Comparison of ENCODE assay signal across 7 mouse cellular contexts in genomic region chr10:79695231-79696128, GRCm38 (mm10). TPM values are rescaled to one million over a fixed set of nuclear protein-coding genes. Genes with fewer than 3 reads are reported as not detected.
DNase-seq lines count a peak whose midpoint lies in the region; ATAC-seq and TF ChIP-seq lines count a peak whose summit lies in the region.

No protein-coding gene starts in this region.

- no peak for TF ChIP-seq EP300 in MEL (IDR thresholded peaks at IDR 0.05; ENCODE audit: low read depth in 1 of 2, low read length in 2 of 2)

- no peak overlapping the region for H3K4me3 ChIP-seq in MEL (ENCODE audit: control insufficient read depth in 1 of 2, insufficient read depth in 1 of 2, low read depth in 2 of 2, low read length in 2 of 2)
- no peak overlapping the region for H3K4me3 ChIP-seq in embryonic fibroblast, embryonic 13.5 days (ENCODE audit: insufficient read depth, low read length)
- H3K4me3 ChIP-seq in heart, embryonic 16.5 days (ENCODE audit: low read length): no peak overlapping the region
- peak overlapping the region; percentile 40 for H3K4me3 ChIP-seq in small intestine, adult 2 months (ENCODE audit: low read depth, low read length)

- peak; percentile 94 to 95 (median 94) for TF ChIP-seq CTCF in MEL (IDR thresholded peaks at IDR 0.05 in 2 of 3, conservative IDR thresholded peaks at IDR 0.05 in 1 of 3; ENCODE audit: control insufficient read depth in 1 of 3, insufficient read depth in 1 of 3, low read depth in 2 of 3, low read length in 3 of 3, poor library complexity in 1 of 3, severe bottlenecking in 1 of 3)
- peak; percentile 93 for TF ChIP-seq CTCF in embryonic fibroblast, embryonic 13.5 days (IDR thresholded peaks at IDR 0.05; ENCODE audit: borderline replicate concordance, insufficient read depth, low read length)
- peak; percentile 87; the same call in 1 of the 2 replicates for TF ChIP-seq CTCF in small intestine, adult 2 months (IDR thresholded peaks at IDR 0.05; ENCODE audit: extremely low read depth, insufficient read length, insufficient replicate concordance, low read depth, low read length)

- no peaks in the 10 kb centered on the region for H3K36me3 ChIP-seq in MEL (ENCODE audit: control insufficient read depth in 1 of 2, insufficient read depth in 2 of 2, low read length in 2 of 2)
- H3K36me3 ChIP-seq in heart, embryonic 16.5 days (ENCODE audit: control insufficient read depth, insufficient read depth): no peaks in the 10 kb centered on the region
- no peaks in the 10 kb centered on the region for H3K36me3 ChIP-seq in small intestine, adult 2 months (ENCODE audit: control insufficient read depth, insufficient read depth, low read length)

- peak; percentile 56; the same call in 1 of the 2 replicates for ATAC-seq in heart, embryonic 16.5 days (replicated peaks; ENCODE audit: extremely low read depth, insufficient read depth, low FRiP score)

- no peak overlapping the region for H3K4me2 ChIP-seq in heart, embryonic 16.5 days (ENCODE audit: low read depth, low read length)

- H3K4me1 ChIP-seq in MEL (ENCODE audit: control insufficient read depth in 1 of 2, insufficient read depth in 2 of 2, low read length in 2 of 2): no peaks in the 10 kb centered on the region
- H3K4me1 ChIP-seq in embryonic fibroblast, embryonic 13.5 days (ENCODE audit: control insufficient read depth, insufficient read depth, low read length): peaks cover 10% of the 10 kb centered on the region; the same call in 1 of the 2 replicates
- peaks cover 24% of the 10 kb centered on the region for H3K4me1 ChIP-seq in heart, embryonic 16.5 days (ENCODE audit: control insufficient read depth, insufficient read depth, low read length)
- peaks cover 31% of the 10 kb centered on the region for H3K4me1 ChIP-seq in small intestine, adult 2 months (ENCODE audit: control insufficient read depth, insufficient read depth, insufficient read length, low read length)

- TF ChIP-seq RAD21 in MEL (IDR thresholded peaks at IDR 0.05; ENCODE audit: low read depth, low read length): peak; percentile 81

- DNase-seq in MEL (ENCODE audit: low read depth, low spot score): peak; percentile 88
- peak; percentile 82 to 91 for DNase-seq in adrenal gland, postnatal 36 days
- peak; percentile 82 to 89 for DNase-seq in kidney, postnatal 25 days
- peak; percentile 85 for DNase-seq in lung, postnatal 25 days (ENCODE audit: low spot score)

- 50% methylated on average over 13 of the region's 13 CpGs for whole genome bisulfite sequencing in heart, embryonic 16.5 days
- WGBS in small intestine, adult 2 months: 15% methylated on average over 13 of the region's 13 CpGs

- TF ChIP-seq POLR2A in MEL (IDR thresholded peaks at IDR 0.05; ENCODE audit: control insufficient read depth in 1 of 2, insufficient read depth in 1 of 2, low read depth in 1 of 2, low read length in 2 of 2, poor library complexity in 1 of 2): no peak
- no peak for TF ChIP-seq POLR2A in embryonic fibroblast, embryonic 13.5 days (IDR thresholded peaks at IDR 0.05; ENCODE audit: low read depth, low read length)
- TF ChIP-seq POLR2A in small intestine, adult 2 months (IDR thresholded peaks at IDR 0.05; ENCODE audit: low read depth, low read length): no peak

- no peaks in the 10 kb centered on the region for H3K79me2 ChIP-seq in MEL (ENCODE audit: control insufficient read depth, insufficient read depth, low read length, poor library complexity)

- H3K27me3 ChIP-seq in MEL (ENCODE audit: control insufficient read depth in 1 of 2, insufficient read depth in 2 of 2, low read length in 2 of 2): no peaks in the 10 kb centered on the region
- no peaks in the 10 kb centered on the region for H3K27me3 ChIP-seq in heart, embryonic 16.5 days (ENCODE audit: control insufficient read depth, insufficient read depth, low read length)
- no peaks in the 10 kb centered on the region for H3K27me3 ChIP-seq in small intestine, adult 2 months (ENCODE audit: control insufficient read depth, insufficient read depth, low read length)

- no peaks in the 10 kb centered on the region for H3K9me3 ChIP-seq in MEL (replicated peaks; ENCODE audit: insufficient read depth, low read length)
- no peaks in the 10 kb centered on the region; the same call in 1 of the 2 replicates for H3K9me3 ChIP-seq in heart, embryonic 16.5 days (replicated peaks; ENCODE audit: control insufficient read depth, low read length)

- no peak overlapping the region for H3K9ac ChIP-seq in MEL (ENCODE audit: control insufficient read depth, low read depth, low read length, poor library complexity, severe bottlenecking)
- H3K9ac ChIP-seq in heart, embryonic 16.5 days (ENCODE audit: low read length): peak overlapping the region; percentile 24

- H3K27ac ChIP-seq in MEL (ENCODE audit: control insufficient read depth, low read depth, low read length): no peak overlapping the region
- H3K27ac ChIP-seq in embryonic fibroblast, embryonic 13.5 days (ENCODE audit: insufficient read depth, low read length): peak overlapping the region; percentile 59
- H3K27ac ChIP-seq in heart, embryonic 16.5 days (ENCODE audit: low read length): peak overlapping the region; percentile 84
- H3K27ac ChIP-seq in small intestine, adult 2 months (ENCODE audit: insufficient read depth, low read depth, low read length): peak overlapping the region; percentile 100

TF ChIP-seq in MEL, 35 proteins besides CTCF, POLR2A, EP300 and RAD21 (continues in another document):
- TF ChIP-seq USF1 (IDR thresholded peaks at IDR 0.05; ENCODE audit: low read depth, low read length) (no peak), MAX (IDR thresholded peaks at IDR 0.05; ENCODE audit: low read length) (peak; percentile 61), MAFK (IDR thresholded peaks at IDR 0.05; ENCODE audit: borderline replicate concordance, low read depth, low read length) (no peak), ETS1 (IDR thresholded peaks at IDR 0.05; ENCODE audit: low read depth, low read length) (no peak), MXI1 (IDR thresholded peaks at IDR 0.05; ENCODE audit: low read depth, low read length) (no peak), TCF12 (IDR thresholded peaks at IDR 0.05; ENCODE audit: low read depth, low read length) (no peak), SIN3A (IDR thresholded peaks at IDR 0.05; ENCODE audit: low read length) (0 out of 2 replicates have a peak, but pooled peaks have one; percentile 22), BHLHE40 (IDR thresholded peaks at IDR 0.05; ENCODE audit: borderline replicate concordance, low read depth, low read length) (no peak), E2F4 (IDR thresholded peaks at IDR 0.05; ENCODE audit: borderline replicate concordance, low read depth, low read length) (no peak), HCFC1 (IDR thresholded peaks at IDR 0.05; ENCODE audit: low read depth, low read length) (no peak), GATA1 (IDR thresholded peaks at IDR 0.05; ENCODE audit: low read depth, low read length) (no peak), POLR2AphosphoS2 (IDR thresholded peaks at IDR 0.05; ENCODE audit: low read length) (no peak), ZNF384 (IDR thresholded peaks at IDR 0.05; ENCODE audit: low read depth, low read length) (no peak)

RNA-seq across cellular contexts. Expression of gene Gzmm, which starts 6.7 kb away (rescaled TPM):
- total RNA-seq in MEL (2012; rRNA removed): 1.5 and 2.5 TPM in 2 replicates
- polyA plus RNA-seq in MEL (2012; ENCODE audit: insufficient read depth in 1 of 2, insufficient read length in 2 of 2, low read depth in 1 of 2, low replicate concordance in 2 of 2, missing spikeins in 1 of 2): 1 to 10 TPM in 1 of 2 experiments, not detected in 1; 2.3 TPM
- total RNA-seq in adrenal gland, postnatal 36 days (2021): 1 to 10 TPM in 1 of 2 experiments, under 1 TPM in 1; 0.86 to 1.0 TPM
- polyA plus RNA-seq in embryonic fibroblast, embryonic 13.5 days (2011; ENCODE audit: insufficient read length, low read depth, missing spikeins): 0.65 TPM in 1 of 2 replicates, not detected in the other
- 1.1 and 1.3 TPM in 2 replicates for polyA plus RNA-seq in heart, embryonic 16.5 days (2015; fragmentation: Nextera tagmentation; extraction: Ambion mirVana)
- 0.11 and 0.52 TPM in 2 replicates for polyA plus RNA-seq in small intestine, adult 2 months (2012; rRNA removed)

RNA-seq across cellular contexts. Expression of gene Bsg, which starts 8.8 kb away (rescaled TPM):
- 346 and 406 TPM in 2 replicates for total RNA-seq in MEL (2012; rRNA removed)
- 100 to 1,000 TPM; 318 to 700 TPM for polyA plus RNA-seq in MEL (2012; ENCODE audit: insufficient read depth in 1 of 2, insufficient read length in 2 of 2, low read depth in 1 of 2, low replicate concordance in 2 of 2, missing spikeins in 1 of 2)
- 100 to 1,000 TPM; 558 to 568 TPM for total RNA-seq in adrenal gland, postnatal 36 days (2021)
- 766 and 774 TPM in 2 replicates for polyA plus RNA-seq in embryonic fibroblast, embryonic 13.5 days (2011; ENCODE audit: insufficient read length, low read depth, missing spikeins)
- polyA plus RNA-seq in heart, embryonic 16.5 days (2015; fragmentation: Nextera tagmentation; extraction: Ambion mirVana): 1,046 and 1,072 TPM in 2 replicates
- polyA plus RNA-seq in small intestine, adult 2 months (2012; rRNA removed): 1,266 and 1,465 TPM in 2 replicates

RNA-seq across cellular contexts. Expression of gene Cdc34, which starts 13.5 kb away (rescaled TPM):
- total RNA-seq in MEL (2012; rRNA removed): 288 and 318 TPM in 2 replicates
- polyA plus RNA-seq in MEL (2012; ENCODE audit: insufficient read depth in 1 of 2, insufficient read length in 2 of 2, low read depth in 1 of 2, low replicate concordance in 2 of 2, missing spikeins in 1 of 2): 100 to 1,000 TPM; 417 to 422 TPM
- total RNA-seq in adrenal gland, postnatal 36 days (2021): 10 to 100 TPM; 75.0 to 79.9 TPM
- 117 and 149 TPM in 2 replicates for polyA plus RNA-seq in embryonic fibroblast, embryonic 13.5 days (2011; ENCODE audit: insufficient read length, low read depth, missing spikeins)
- polyA plus RNA-seq in heart, embryonic 16.5 days (2015; fragmentation: Nextera tagmentation; extraction: Ambion mirVana): 98.0 and 101 TPM in 2 replicates
- polyA plus RNA-seq in small intestine, adult 2 months (2012; rRNA removed): 101 and 163 TPM in 2 replicates

RNA-seq across cellular contexts. Expression of gene Hcn2, which starts 21.0 kb away (rescaled TPM):
- 0.42 and 0.59 TPM in 2 replicates for total RNA-seq in MEL (2012; rRNA removed)
- 1 to 10 TPM in 1 of 2 experiments, not detected in 1; 1.6 TPM for polyA plus RNA-seq in MEL (2012; ENCODE audit: insufficient read depth in 1 of 2, insufficient read length in 2 of 2, low read depth in 1 of 2, low replicate concordance in 2 of 2, missing spikeins in 1 of 2)
- 1 to 10 TPM; 4.3 to 6.0 TPM for total RNA-seq in adrenal gland, postnatal 36 days (2021)
- 0.91 and 1.9 TPM in 2 replicates for polyA plus RNA-seq in embryonic fibroblast, embryonic 13.5 days (2011; ENCODE audit: insufficient read length, low read depth, missing spikeins)
- not detected in 2 replicates for polyA plus RNA-seq in heart, embryonic 16.5 days (2015; fragmentation: Nextera tagmentation; extraction: Ambion mirVana)
- 8.3 and 19.2 TPM in 2 replicates for polyA plus RNA-seq in small intestine, adult 2 months (2012; rRNA removed)

RNA-seq across cellular contexts. Expression of gene Tpgs1, which starts 26.3 kb away (rescaled TPM):
- 17.7 and 23.5 TPM in 2 replicates for total RNA-seq in MEL (2012; rRNA removed)
- 10 to 100 TPM in 1 of 2 experiments, not detected in 1; 48.0 TPM for polyA plus RNA-seq in MEL (2012; ENCODE audit: insufficient read depth in 1 of 2, insufficient read length in 2 of 2, low read depth in 1 of 2, low replicate concordance in 2 of 2, missing spikeins in 1 of 2)
- 10 to 100 TPM; 31.6 to 39.0 TPM for total RNA-seq in adrenal gland, postnatal 36 days (2021)
- 15.5 and 16.0 TPM in 2 replicates for polyA plus RNA-seq in embryonic fibroblast, embryonic 13.5 days (2011; ENCODE audit: insufficient read length, low read depth, missing spikeins)
- polyA plus RNA-seq in heart, embryonic 16.5 days (2015; fragmentation: Nextera tagmentation; extraction: Ambion mirVana): 45.5 and 47.0 TPM in 2 replicates
- 76.0 and 138 TPM in 2 replicates for polyA plus RNA-seq in small intestine, adult 2 months (2012; rRNA removed)
